Mouse (Mus musculus) liver, embryonic 15.5 days (tissue): ENCODE results near the gene Gucd1. TPM values are rescaled to one million over a fixed set of nuclear protein-coding genes. Genes with fewer than 3 reads are reported as not detected.
"Not testable (repeated sequence)": the region's sequence is repeated elsewhere in the genome, so short reads cannot be mapped to it uniquely, and the experiment has no call there.

Experiments
- ATAC-seq: fragments of 200-750 bp; cut with Nextera tagmentation; 2 replicates; pipeline ENCODE4 v1.8.0; 2017; ENCODE audit warnings: moderate number of reproducible peaks, mild to moderate bottlenecking, moderate library complexity; ENCODE audit not compliant: insufficient read depth
- H3K27ac ChIP-seq: fragments of 300-500 bp; sonication (generic); replicated peaks from 2 replicates; pipeline ENCODE4 v1.5.1; 2015; ENCODE audit warnings: mild to moderate bottlenecking, inconsistent platforms
- H3K27me3 ChIP-seq: fragments of 300-500 bp; sonication (generic); 2 replicates; pipeline ENCODE4 v1.6.1; 2015; ENCODE audit warnings: mild to moderate bottlenecking, inconsistent platforms
- H3K36me3 ChIP-seq: fragments of 300-500 bp; sonication (generic); replicated peaks from 2 replicates; pipeline ENCODE4 v1.6.1; 2015; ENCODE audit warnings: moderate library complexity, mild to moderate bottlenecking, inconsistent platforms
- H3K4me1 ChIP-seq: fragments of 300-500 bp; sonication (generic); replicated peaks from 2 replicates; pipeline ENCODE4 v1.6.1; 2015; ENCODE audit warnings: inconsistent platforms
- H3K4me2 ChIP-seq: fragments of 300-500 bp; sonication (generic); 2 replicates; pipeline ENCODE4 v1.6.1; 2015; ENCODE audit warnings: moderate library complexity, mild to moderate bottlenecking, inconsistent platforms
- H3K4me3 ChIP-seq: fragments of 300-500 bp; sonication (generic); replicated peaks from 2 replicates; pipeline ENCODE4 v1.5.1; 2015; ENCODE audit warnings: mild to moderate bottlenecking, inconsistent platforms
- H3K9ac ChIP-seq: fragments of 300-500 bp; sonication (generic); 2 replicates; pipeline ENCODE4 v1.6.1; 2015; ENCODE audit warnings: moderate library complexity, mild to moderate bottlenecking, inconsistent platforms
- H3K9me3 ChIP-seq: fragments of 300-500 bp; sonication (generic); replicated peaks from 2 replicates; pipeline ENCODE4 v1.6.1; 2016; ENCODE audit warnings: inconsistent platforms
- WGBS: fragments of 180-500 bp; shearing (Covaris S2); methylation state at CpG from one replicate; pipeline ENCODE4 v1.1.7; 2015; ENCODE audit warnings: mixed read lengths; ENCODE audit not compliant: insufficient replicate concordance; 5-methylcytosine and 5-hydroxymethylcytosine counted together
- polyA plus RNA-seq: library from polyadenylated mRNA; unstranded; fragments of >200 nt; fragmentation: Nextera tagmentation; extraction: Ambion mirVana; gene quantifications from 2 replicates; pipeline ENCODE4 v1.2.1, GENCODE M21; 2015

The Gucd1 gene
- polyA plus RNA-seq, 1 experiment from 2014 or later, result 62.1 TPM

DNA sequence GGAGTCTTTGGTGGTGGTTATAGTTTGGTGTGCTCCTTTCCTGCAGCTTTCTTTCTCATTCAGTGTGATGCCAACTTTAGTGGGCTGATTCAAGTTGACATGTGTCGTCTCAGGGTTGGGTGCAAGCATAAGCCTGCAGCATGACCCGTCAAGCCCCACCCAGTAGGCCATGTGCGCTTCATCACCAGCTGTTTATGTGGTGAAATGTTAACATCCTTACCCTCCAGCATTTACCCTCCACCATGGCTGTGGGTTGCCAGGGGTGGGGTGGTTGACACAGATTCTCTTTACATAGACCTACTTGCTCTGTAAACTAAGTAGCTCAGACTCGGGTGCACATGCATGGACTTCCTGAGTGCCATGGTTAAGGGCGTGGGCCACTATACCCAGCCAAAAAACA is 18.4 kb upstream of the Gucd1 start:
- no peak for ATAC-seq
- Histone ChIP-seq H3K27me3 (no peaks in the 10 kb centered on the region), H3K4me1 (no peaks in the 10 kb centered on the region), H3K36me3 (peaks cover 55% of the 10 kb centered on the region), H3K4me3 (no peak overlapping the region), H3K9ac (no peak overlapping the region), H3K4me2 (no peak overlapping the region), H3K27ac (no peak overlapping the region), H3K9me3 (no peaks in the 10 kb centered on the region)
- 84% methylated on average over 5 of the region's 5 CpGs for WGBS

DNA sequence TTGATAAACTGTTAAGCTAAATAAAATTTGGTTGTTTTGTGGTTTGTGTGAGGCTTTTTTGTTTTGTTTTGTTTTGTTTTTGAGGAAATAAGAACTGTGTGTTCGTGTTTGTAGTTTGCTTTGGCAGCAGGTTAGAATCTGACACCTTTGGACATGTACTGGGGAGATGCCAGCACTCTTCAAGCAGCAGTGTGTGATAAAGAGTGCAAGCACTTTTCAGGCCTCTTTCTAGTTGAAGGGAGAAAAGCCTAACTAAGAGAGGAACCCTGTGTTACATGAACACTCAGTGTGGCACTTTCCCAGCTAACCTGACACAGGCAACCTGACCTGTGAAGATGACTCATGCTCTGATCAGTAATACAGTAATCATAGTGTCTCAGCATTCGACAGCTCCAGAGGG is 17.7 kb upstream of the Gucd1 start:
- Histone ChIP-seq H3K4me3 (no peak overlapping the region), H3K9me3 (no peaks in the 10 kb centered on the region), H3K27ac (no peak overlapping the region), H3K27me3 (no peaks in the 10 kb centered on the region), H3K36me3 (peaks cover 59% of the 10 kb centered on the region), H3K4me2 (no peak overlapping the region), H3K4me1 (no peaks in the 10 kb centered on the region), H3K9ac (no peak overlapping the region)
- no peak for ATAC-seq
- 74% methylated on average over 2 of the region's 2 CpGs for WGBS

DNA sequence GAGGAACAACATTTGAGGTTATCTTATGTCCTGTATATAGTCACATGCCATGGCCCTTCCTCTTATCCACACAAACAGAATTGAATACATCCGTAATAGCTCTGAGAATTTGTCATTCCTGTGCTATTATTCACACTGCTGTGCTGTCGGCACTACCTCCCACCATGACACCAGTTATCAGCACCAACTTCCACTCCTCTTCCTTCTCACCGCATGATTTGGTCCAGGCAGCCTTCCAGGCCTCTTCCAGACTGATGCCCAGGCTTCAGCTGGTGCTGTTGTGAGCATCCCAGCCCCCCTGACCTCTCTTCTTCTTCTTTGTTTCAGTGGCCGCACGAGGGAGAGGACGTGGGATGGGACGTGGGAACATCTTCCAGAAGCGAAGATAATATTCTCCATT is 17.2 kb upstream of the Gucd1 start:
- H3K4me3 ChIP-seq, result no peak overlapping the region
- ATAC-seq, result no peak
- no peaks in the 10 kb centered on the region for H3K27me3 ChIP-seq
- H3K4me1 ChIP-seq, result no peaks in the 10 kb centered on the region
- 83% methylated on average over 8 of the region's 8 CpGs for WGBS
- H3K27ac ChIP-seq, result no peak overlapping the region
- no peak overlapping the region for H3K4me2 ChIP-seq
- peaks cover 62% of the 10 kb centered on the region for H3K36me3 ChIP-seq
- no peaks in the 10 kb centered on the region for H3K9me3 ChIP-seq
- H3K9ac ChIP-seq, result no peak overlapping the region

DNA sequence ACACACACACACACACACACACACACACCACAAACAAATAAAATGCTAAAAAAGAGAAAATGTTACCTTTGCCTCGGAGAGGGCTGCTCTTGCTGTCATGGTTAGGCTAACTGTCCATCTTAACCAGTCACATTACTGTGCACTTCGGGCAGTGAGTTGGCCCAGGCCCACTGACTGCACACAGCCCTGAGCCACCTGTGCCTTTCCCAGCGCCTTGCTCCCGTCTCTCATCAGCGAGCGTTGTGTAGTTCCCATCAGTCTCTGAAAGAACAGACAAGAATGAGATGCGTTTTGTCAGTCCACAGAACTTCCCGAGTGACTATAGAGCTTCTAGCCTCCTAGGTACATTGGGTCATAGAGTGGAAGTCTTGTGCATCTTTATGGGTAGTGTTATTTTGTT is 16.4 kb upstream of the Gucd1 start:
- Histone ChIP-seq H3K27me3 (no peaks in the 10 kb centered on the region), H3K4me1 (no peaks in the 10 kb centered on the region), H3K36me3 (peaks cover 64% of the 10 kb centered on the region), H3K4me3 (no peak overlapping the region), H3K27ac (no peak overlapping the region), H3K9me3 (no peaks in the 10 kb centered on the region), H3K4me2 (no peak overlapping the region), H3K9ac (no peak overlapping the region)
- no peak for ATAC-seq
- WGBS, result 83% methylated on average over 8 of the region's 8 CpGs

DNA sequence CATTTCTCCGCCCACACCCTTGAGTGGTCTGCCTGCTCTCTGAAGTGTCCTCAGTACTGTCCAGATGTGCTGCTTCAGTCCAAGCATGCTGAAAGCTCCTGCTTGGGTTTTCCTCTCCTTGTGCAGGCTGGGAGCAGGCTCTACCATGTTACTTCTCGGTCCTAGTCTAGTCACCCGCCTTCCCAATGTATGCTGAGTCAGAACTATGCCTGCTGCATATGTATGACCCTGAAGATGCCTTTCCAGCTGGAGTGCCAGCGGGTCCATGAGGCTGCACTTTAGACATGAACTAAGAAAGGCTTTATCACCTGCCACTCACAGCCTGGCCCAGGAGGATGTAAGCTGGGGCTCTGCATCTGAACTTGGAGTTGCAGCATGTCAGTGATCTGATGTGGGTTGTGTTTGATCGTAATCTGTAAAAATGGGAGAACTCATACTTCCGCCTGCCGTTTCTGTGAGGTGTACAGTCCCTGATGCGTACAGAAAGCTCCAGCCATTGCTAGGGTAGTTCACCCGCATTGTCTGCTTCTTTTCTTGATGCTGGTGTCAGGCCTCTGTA is 13.8 kb upstream of the Gucd1 start:
- Histone ChIP-seq H3K27me3 (no peaks in the 10 kb centered on the region), H3K4me3 (no peak overlapping the region), H3K36me3 (peaks cover 66% of the 10 kb centered on the region), H3K9ac (no peak overlapping the region), H3K9me3 (no peaks in the 10 kb centered on the region), H3K4me2 (no peak overlapping the region), H3K4me1 (no peaks in the 10 kb centered on the region), H3K27ac (no peak overlapping the region)
- ATAC-seq, result no peak
- WGBS, result 73% methylated on average over 9 of the region's 9 CpGs

DNA sequence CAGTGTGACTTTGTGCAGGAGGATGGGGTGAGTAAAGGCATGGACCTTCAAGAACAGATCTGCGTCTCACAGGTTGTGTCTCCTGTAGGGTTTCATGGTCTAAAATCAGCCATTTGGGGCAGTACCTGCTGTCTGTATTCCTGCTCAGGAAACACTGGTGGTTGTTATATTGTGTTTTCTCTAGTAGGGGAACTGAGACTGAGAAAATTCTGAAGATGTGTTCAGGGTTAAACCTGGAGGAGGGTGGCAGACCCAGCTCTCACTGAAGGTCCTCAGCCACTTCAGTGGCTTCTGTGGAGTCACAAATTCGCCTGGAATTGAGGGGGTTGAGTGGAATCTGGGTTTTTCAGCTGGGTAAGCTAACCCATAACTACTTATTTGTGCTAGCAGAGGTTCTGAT is 12.6 kb upstream of the Gucd1 start:
- no peaks in the 10 kb centered on the region for H3K4me1 ChIP-seq
- H3K27ac ChIP-seq, result no peak overlapping the region
- WGBS, result 59% methylated on average over 2 of the region's 2 CpGs
- no peak overlapping the region for H3K9ac ChIP-seq
- H3K27me3 ChIP-seq, result no peaks in the 10 kb centered on the region
- ATAC-seq, result no peak
- H3K9me3 ChIP-seq, result no peaks in the 10 kb centered on the region
- peaks cover 65% of the 10 kb centered on the region for H3K36me3 ChIP-seq
- no peak overlapping the region for H3K4me3 ChIP-seq
- H3K4me2 ChIP-seq, result no peak overlapping the region

DNA sequence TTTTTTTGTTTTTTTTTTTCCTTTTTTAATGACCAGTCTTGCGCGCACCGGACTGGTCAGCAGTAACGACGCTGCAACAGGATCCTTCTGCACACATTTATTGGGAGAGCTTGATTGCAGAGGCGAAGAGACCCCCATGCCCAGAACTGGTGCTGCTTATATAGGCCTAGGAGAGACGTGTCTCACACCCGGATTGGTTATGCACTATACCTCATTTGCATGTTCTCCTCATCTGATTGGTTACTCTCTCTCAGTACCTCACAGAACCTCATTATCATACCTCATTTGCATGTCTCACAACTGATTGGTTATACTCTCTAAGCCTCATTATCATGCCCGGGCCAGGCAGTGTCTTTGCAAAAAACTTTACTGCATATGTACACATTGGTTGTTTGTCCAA is 7.7 kb upstream of the Gucd1 start:
- Histone ChIP-seq H3K4me1 (peaks cover 16% of the 10 kb centered on the region), H3K36me3 (peaks cover 65% of the 10 kb centered on the region)
- H3K4me2 ChIP-seq, H3K9ac ChIP-seq, H3K9me3 ChIP-seq, ATAC-seq, H3K27ac ChIP-seq, H3K27me3 ChIP-seq, H3K4me3 ChIP-seq: not testable (repeated sequence)
- WGBS, result 89% methylated on average over 9 of the region's 9 CpGs

DNA sequence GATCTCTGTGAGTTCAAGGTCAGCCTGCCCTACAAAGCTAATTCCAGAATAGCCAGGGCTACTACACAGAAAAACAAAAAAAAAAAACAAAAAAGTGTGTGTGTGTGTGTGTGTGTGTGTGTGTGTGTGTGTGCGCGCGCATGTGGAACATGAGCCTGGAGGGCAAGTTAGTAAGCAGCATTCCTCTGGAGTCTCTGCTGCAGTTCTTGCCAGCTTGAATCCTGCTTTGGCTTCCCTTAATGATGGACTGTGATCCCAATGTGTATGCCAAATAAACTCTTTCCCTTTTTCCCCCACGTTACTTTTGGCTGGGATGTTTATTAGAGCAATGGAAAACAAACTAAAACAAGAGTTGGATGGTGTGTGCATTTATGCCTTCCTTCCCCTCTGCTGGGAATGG is 3.9 kb upstream of the Gucd1 start:
- WGBS, result 87% methylated on average over 4 of the region's 4 CpGs
- H3K4me2 ChIP-seq, result no peak overlapping the region
- H3K4me1 ChIP-seq, result peaks cover 38% of the 10 kb centered on the region
- H3K27me3 ChIP-seq, result no peaks in the 10 kb centered on the region
- peaks cover 65% of the 10 kb centered on the region for H3K36me3 ChIP-seq
- ATAC-seq, result no peak
- no peak overlapping the region for H3K27ac ChIP-seq
- H3K9ac ChIP-seq, result no peak overlapping the region
- H3K9me3 ChIP-seq, result no peaks in the 10 kb centered on the region
- H3K4me3 ChIP-seq, result no peak overlapping the region

DNA sequence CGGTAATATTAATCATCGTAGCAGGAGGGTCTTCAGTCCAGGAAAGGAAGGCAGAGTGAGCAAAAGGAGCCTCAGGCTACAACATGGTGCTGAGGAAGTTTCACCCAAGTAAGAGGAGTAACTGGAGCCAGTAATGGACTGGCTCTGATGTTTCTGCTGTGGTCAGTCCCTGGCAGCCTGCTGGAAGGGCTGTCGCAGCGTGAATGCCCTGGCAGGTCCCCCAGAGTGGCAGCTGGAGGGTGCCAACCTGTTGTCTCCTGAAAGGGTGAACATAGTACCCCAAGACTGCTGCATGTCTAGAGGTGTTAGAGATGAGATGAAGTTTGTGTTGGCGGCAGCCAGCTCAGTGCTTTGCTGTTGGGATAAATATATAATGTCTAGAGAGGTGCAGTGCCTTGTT is 2.8 kb upstream of the Gucd1 start:
- Histone ChIP-seq H3K27ac (no peak overlapping the region), H3K36me3 (peaks cover 56% of the 10 kb centered on the region), H3K4me3 (no peak overlapping the region), H3K27me3 (no peaks in the 10 kb centered on the region), H3K4me1 (peaks cover 43% of the 10 kb centered on the region), H3K9me3 (no peaks in the 10 kb centered on the region), H3K4me2 (no peak overlapping the region), H3K9ac (no peak overlapping the region)
- ATAC-seq, result no peak
- WGBS, result 81% methylated on average over 5 of the region's 5 CpGs

DNA sequence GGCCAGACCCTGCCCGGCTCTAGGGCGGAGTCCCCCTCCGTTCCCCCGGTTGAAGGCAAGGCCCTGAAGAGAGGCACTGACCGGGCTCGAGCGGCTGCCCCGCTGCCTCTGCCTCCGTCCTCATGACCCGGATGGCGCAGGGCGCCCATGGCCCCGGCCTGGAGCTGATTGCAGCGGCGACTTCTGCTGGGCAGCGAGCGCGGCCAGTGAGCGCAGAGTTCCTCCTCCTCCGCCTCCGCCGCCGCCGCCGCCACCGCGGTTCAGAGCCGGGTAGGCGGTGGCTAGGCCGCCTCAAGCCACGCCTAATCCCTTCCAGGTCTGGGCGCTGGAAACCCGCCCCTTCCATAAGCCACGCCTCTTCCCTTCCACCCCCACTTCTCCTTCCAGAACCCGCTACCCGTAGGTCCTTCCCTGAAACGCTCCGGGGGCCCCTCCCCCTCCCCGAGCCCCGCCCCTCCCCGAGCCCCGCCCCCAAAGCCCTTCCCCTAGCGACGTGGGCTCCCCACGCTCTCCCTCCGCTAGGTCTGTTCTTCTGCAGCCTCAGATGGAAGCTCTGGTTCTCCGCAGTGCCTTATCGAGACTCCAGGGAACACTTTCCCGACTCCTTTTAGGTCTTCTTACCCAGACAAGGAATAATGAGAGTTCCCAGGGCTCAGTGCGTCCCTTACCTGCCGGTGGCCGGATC is 557 bp downstream of the Gucd1 start, which contains the start of gene Snrpd3:
Gene Snrpd3 (plus strand): TSS at position 479 of the 685 bp plus-strand sequence.
- Histone ChIP-seq H3K9ac (peak within 1 kb of the TSS; percentile 99), H3K4me3 (peak within 1 kb of the TSS; percentile 91), H3K9me3 (no peaks in the 10 kb centered on the region), H3K36me3 (peaks cover 49% of the 10 kb centered on the region), H3K27me3 (no peaks in the 10 kb centered on the region), H3K4me1 (peaks cover 77% of the 10 kb centered on the region), H3K27ac (peak within 1 kb of the TSS; percentile 99), H3K4me2 (peak within 1 kb of the TSS; percentile 93)
- under 1% methylated on average over 52 of the region's 52 CpGs for WGBS
- ATAC-seq, result peak; percentile 84

DNA sequence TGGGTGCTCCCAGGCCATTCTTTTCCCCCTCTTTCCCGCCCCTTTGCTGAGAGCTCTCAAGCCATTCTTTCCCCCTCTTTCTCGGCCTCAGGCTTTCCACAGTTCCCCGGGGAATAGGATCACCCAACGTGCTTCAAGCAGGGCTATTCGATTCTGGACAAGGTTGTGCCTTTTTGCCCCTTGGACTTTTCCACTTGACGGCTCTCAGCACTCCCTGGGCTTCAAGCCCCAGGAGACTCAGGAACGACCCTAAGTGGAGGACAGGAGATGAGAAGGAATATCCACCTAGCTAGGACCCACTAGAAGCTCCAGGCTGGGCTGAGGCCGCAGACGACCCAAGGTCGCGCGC is 1.1 kb downstream of the Gucd1 start:
- WGBS, result under 1% methylated on average over 12 of the region's 12 CpGs
- Histone ChIP-seq H3K9me3 (no peaks in the 10 kb centered on the region), H3K4me3 (peak overlapping the region; percentile 91), H3K36me3 (peaks cover 50% of the 10 kb centered on the region), H3K27me3 (no peaks in the 10 kb centered on the region), H3K4me2 (peak overlapping the region; percentile 78), H3K9ac (peak overlapping the region; percentile 99), H3K4me1 (peaks cover 75% of the 10 kb centered on the region), H3K27ac (peak overlapping the region; percentile 99)
- ATAC-seq, result no peak
